Comparison of ENCODE assay signal across 9 mouse cellular contexts in genomic region chr8:105700566-105700965, GRCm38 (mm10). TPM values are rescaled to one million over a fixed set of nuclear protein-coding genes. Genes with fewer than 3 reads are reported as not detected.
DNase-seq lines count a peak whose midpoint lies in the region; ATAC-seq and TF ChIP-seq lines count a peak whose summit lies in the region.
"Had no signal": no experiment of that assay in that cellular context is flagged by ENCODE, and none has a peak within 500 bp of the region (broad histone marks: within the 10 kb centered on the region; RNA-seq: fewer than 3 reads in every experiment).

No protein-coding gene starts in this region.

- no peaks in the 10 kb centered on the region for H3K4me1 ChIP-seq in cortical plate, adult 2 months (ENCODE audit: control insufficient read depth, insufficient read depth, low read length)
- peaks cover 28% of the 10 kb centered on the region for H3K4me1 ChIP-seq in hindbrain, embryonic 13.5 days (replicated peaks)
- H3K4me1 ChIP-seq in liver, adult 2 months (ENCODE audit: control insufficient read depth, insufficient read depth, low read length): peaks cover 5% of the 10 kb centered on the region
- peaks cover 25% of the 10 kb centered on the region for H3K4me1 ChIP-seq in midbrain, embryonic 15.5 days

- under 1% methylated on average over 21 of the region's 21 CpGs for WGBS in hindbrain, embryonic 13.5 days
- under 1% methylated on average over 21 of the region's 21 CpGs for WGBS in liver, adult 2 months
- WGBS in midbrain, embryonic 15.5 days: under 1% methylated on average over 21 of the region's 21 CpGs

- peaks cover 8% of the 10 kb centered on the region for H3K79me2 ChIP-seq in C2C12 (ENCODE audit: control insufficient read depth, insufficient read depth)
- H3K79me2 ChIP-seq in liver, adult 2 months (ENCODE audit: control insufficient read depth, insufficient read depth, low read length): no peaks in the 10 kb centered on the region

- peak overlapping the region; percentile 6; the same call in 1 of the 2 replicates for H3K27ac ChIP-seq in cortical plate, adult 2 months (ENCODE audit: insufficient read depth, low read length)
- H3K27ac ChIP-seq in hindbrain, embryonic 13.5 days: peak overlapping the region; percentile 94
- H3K27ac ChIP-seq in liver, adult 2 months (replicated peaks; ENCODE audit: insufficient read depth, low read depth, low read length): peak overlapping the region; percentile 27
- peak overlapping the region; percentile 92 for H3K27ac ChIP-seq in midbrain, embryonic 15.5 days

- no peak for TF ChIP-seq CTCF in C2C12 (IDR thresholded peaks at IDR 0.05; ENCODE audit: control insufficient read depth, insufficient read depth, insufficient read length)
- TF ChIP-seq CTCF in cortical plate, adult 2 months (IDR thresholded peaks at IDR 0.05; ENCODE audit: extremely low read depth, insufficient read depth, low read length): no peak
- no peak for TF ChIP-seq CTCF in liver, adult 2 months (IDR thresholded peaks at IDR 0.05; ENCODE audit: low read depth, low read length)

- peak overlapping the region; percentile 79 for H3K4me3 ChIP-seq in C2C12 (ENCODE audit: insufficient read depth, poor library complexity, severe bottlenecking)
- peak overlapping the region; percentile 72 for H3K4me3 ChIP-seq in cortical plate, adult 2 months (ENCODE audit: insufficient read depth, low read length)
- peak overlapping the region; percentile 71 for H3K4me3 ChIP-seq in hindbrain, embryonic 13.5 days
- H3K4me3 ChIP-seq in liver, adult 2 months (ENCODE audit: insufficient read depth, low read depth, low read length): peak overlapping the region; percentile 75
- peak overlapping the region; percentile 64 for H3K4me3 ChIP-seq in midbrain, embryonic 15.5 days

- peak overlapping the region; percentile 91 for H3ac ChIP-seq in C2C12 (ENCODE audit: control insufficient read depth, insufficient read length, low read depth)

- peaks cover 8% of the 10 kb centered on the region for H3K36me3 ChIP-seq in C2C12 (ENCODE audit: control insufficient read depth, insufficient read depth)
- H3K36me3 ChIP-seq in hindbrain, embryonic 13.5 days: peaks cover 55% of the 10 kb centered on the region
- H3K36me3 ChIP-seq in liver, adult 2 months (ENCODE audit: control insufficient read depth, insufficient read depth, low read length): no peaks in the 10 kb centered on the region
- H3K36me3 ChIP-seq in midbrain, embryonic 15.5 days (replicated peaks): peaks cover 20% of the 10 kb centered on the region

- peaks cover 2% of the 10 kb centered on the region for H3K79me3 ChIP-seq in C2C12 (ENCODE audit: low read depth)

- H3K9me3 ChIP-seq in hindbrain, embryonic 13.5 days: no peaks in the 10 kb centered on the region
- no peaks in the 10 kb centered on the region for H3K9me3 ChIP-seq in midbrain, embryonic 15.5 days

- DNase-seq in frontal cortex, postnatal 10 days (ENCODE audit: low spot score in 2 of 2): no peak
- DNase-seq in liver, adult 2 months (ENCODE audit: extremely low read depth, low read depth, low spot score): peak; percentile 52
- peak; percentile 34 to 39 for DNase-seq in thymus, postnatal 10 days (ENCODE audit: low spot score in 2 of 2)

- peak; percentile 31 for ATAC-seq in frontal cortex, adult (ENCODE audit: low TSS enrichment)
- peak; percentile 51 for ATAC-seq in hindbrain, embryonic 13.5 days (ENCODE audit: low FRiP score)
- peak; percentile 41; the same call in 1 of the 2 replicates for ATAC-seq in midbrain, embryonic 15.5 days (replicated peaks)

- H3K27me3 ChIP-seq in C2C12 (ENCODE audit: control insufficient read depth, insufficient read depth, insufficient read length): no peaks in the 10 kb centered on the region
- H3K27me3 ChIP-seq in hindbrain, embryonic 13.5 days: no peaks in the 10 kb centered on the region
- no peaks in the 10 kb centered on the region for H3K27me3 ChIP-seq in liver, adult 2 months (ENCODE audit: control insufficient read depth, insufficient read depth, low read length)
- H3K27me3 ChIP-seq in midbrain, embryonic 15.5 days (replicated peaks): no peaks in the 10 kb centered on the region

- no peak for TF ChIP-seq POLR2A in cortical plate, adult 2 months (IDR thresholded peaks at IDR 0.05; ENCODE audit: extremely low read depth, insufficient read depth, low read length)
- no peak for TF ChIP-seq POLR2A in liver, adult 2 months (IDR thresholded peaks at IDR 0.05; ENCODE audit: extremely low read depth, insufficient read depth, low read length)

- H3K4me2 ChIP-seq in hindbrain, embryonic 13.5 days: peak overlapping the region; percentile 95
- peak overlapping the region; percentile 85 for H3K4me2 ChIP-seq in midbrain, embryonic 15.5 days

- H3K9ac ChIP-seq in hindbrain, embryonic 13.5 days: peak overlapping the region; percentile 82
- peak overlapping the region; percentile 75 for H3K9ac ChIP-seq in liver, adult 2 months (ENCODE audit: low read depth, low read length)
- peak overlapping the region; percentile 59 for H3K9ac ChIP-seq in midbrain, embryonic 15.5 days

TF ChIP-seq in C2C12, 6 proteins besides CTCF, POLR2A, EP300 and RAD21:
- TF ChIP-seq CEBPB (IDR thresholded peaks at IDR 0.05; ENCODE audit: low read depth): no peak
- no peak for TF ChIP-seq MAX (IDR thresholded peaks at IDR 0.05)
- TF ChIP-seq USF1 (IDR thresholded peaks at IDR 0.05; ENCODE audit: low read depth): no peak
- no peak for TF ChIP-seq MYOD1 (IDR thresholded peaks at IDR 0.05; ENCODE audit: control insufficient read depth, insufficient read length, low read depth)

RNA-seq across cellular contexts. Expression of gene Acd, which starts 0.3 kb away (rescaled TPM):
- 30.4 TPM for polyA plus RNA-seq in C2C12 (2012; fragmentation: generic; extraction: Trizol)
- 49.4 and 52.3 TPM in 2 replicates for polyA plus RNA-seq in cortical plate, adult 2 months (2012; rRNA removed)
- polyA plus RNA-seq in hindbrain, embryonic 13.5 days (2015; fragmentation: Nextera tagmentation; extraction: Ambion mirVana): 93.0 and 95.2 TPM in 2 replicates
- total RNA-seq in liver, adult 2 months (2014; rRNA removed): 1.5 and 3.2 TPM in 2 replicates
- 18.3 and 22.8 TPM in 2 replicates for polyA plus RNA-seq in liver, adult 2 months (2012; rRNA removed)
- polyA plus RNA-seq in midbrain, embryonic 15.5 days (2015; fragmentation: Nextera tagmentation; extraction: Ambion mirVana): 104 and 106 TPM in 2 replicates

RNA-seq across cellular contexts. Expression of gene Pard6a, which starts 0.4 kb away (rescaled TPM):
- polyA plus RNA-seq in C2C12 (2012; fragmentation: generic; extraction: Trizol): 16.4 TPM
- polyA plus RNA-seq in cortical plate, adult 2 months (2012; rRNA removed): 57.3 and 58.1 TPM in 2 replicates
- 45.4 and 47.7 TPM in 2 replicates for polyA plus RNA-seq in hindbrain, embryonic 13.5 days (2015; fragmentation: Nextera tagmentation; extraction: Ambion mirVana)
- 4.1 and 5.4 TPM in 2 replicates for total RNA-seq in liver, adult 2 months (2014; rRNA removed)
- polyA plus RNA-seq in liver, adult 2 months (2012; rRNA removed): 8.1 and 8.6 TPM in 2 replicates
- 51.6 and 51.8 TPM in 2 replicates for polyA plus RNA-seq in midbrain, embryonic 15.5 days (2015; fragmentation: Nextera tagmentation; extraction: Ambion mirVana)

RNA-seq across cellular contexts. Expression of gene 4933405L10Rik, which starts 6.9 kb away (rescaled TPM):
- polyA plus RNA-seq in C2C12 (2012; fragmentation: generic; extraction: Trizol): 0.09 TPM
- polyA plus RNA-seq in cortical plate, adult 2 months (2012; rRNA removed): 0.38 and 0.52 TPM in 2 replicates
- 0.16 and 0.28 TPM in 2 replicates for polyA plus RNA-seq in hindbrain, embryonic 13.5 days (2015; fragmentation: Nextera tagmentation; extraction: Ambion mirVana)
- not detected in 2 replicates for total RNA-seq in liver, adult 2 months (2014; rRNA removed)
- polyA plus RNA-seq in liver, adult 2 months (2012; rRNA removed): not detected in 2 replicates
- 0.28 and 0.43 TPM in 2 replicates for polyA plus RNA-seq in midbrain, embryonic 15.5 days (2015; fragmentation: Nextera tagmentation; extraction: Ambion mirVana)
- total RNA-seq: left cerebral cortex, postnatal 36 days had no signal

RNA-seq across cellular contexts. Expression of gene Enkd1, which starts 7.4 kb away (rescaled TPM):
- 24.8 TPM for polyA plus RNA-seq in C2C12 (2012; fragmentation: generic; extraction: Trizol)
- polyA plus RNA-seq in cortical plate, adult 2 months (2012; rRNA removed): 16.4 and 18.3 TPM in 2 replicates
- 12.8 TPM in 2 replicates for polyA plus RNA-seq in hindbrain, embryonic 13.5 days (2015; fragmentation: Nextera tagmentation; extraction: Ambion mirVana)
- 0.13 TPM in 1 of 2 replicates, not detected in the other for total RNA-seq in liver, adult 2 months (2014; rRNA removed)
- 0.42 and 0.62 TPM in 2 replicates for polyA plus RNA-seq in liver, adult 2 months (2012; rRNA removed)
- 12.9 and 16.1 TPM in 2 replicates for polyA plus RNA-seq in midbrain, embryonic 15.5 days (2015; fragmentation: Nextera tagmentation; extraction: Ambion mirVana)

RNA-seq across cellular contexts. Expression of gene Carmil2, which starts 14.5 kb away (rescaled TPM):
- 0.49 TPM for polyA plus RNA-seq in C2C12 (2012; fragmentation: generic; extraction: Trizol)
- 43.9 and 47.6 TPM in 2 replicates for polyA plus RNA-seq in cortical plate, adult 2 months (2012; rRNA removed)
- 16.2 TPM in 2 replicates for polyA plus RNA-seq in hindbrain, embryonic 13.5 days (2015; fragmentation: Nextera tagmentation; extraction: Ambion mirVana)
- under 0.01 and 0.07 TPM in 2 replicates for total RNA-seq in liver, adult 2 months (2014; rRNA removed)
- polyA plus RNA-seq in liver, adult 2 months (2012; rRNA removed): 0.32 and 0.64 TPM in 2 replicates
- 24.9 and 25.6 TPM in 2 replicates for polyA plus RNA-seq in midbrain, embryonic 15.5 days (2015; fragmentation: Nextera tagmentation; extraction: Ambion mirVana)

Comparison
In these comparisons a context has a peak if more than half of its experiments do, and no peak if none do; other contexts are left out.
1. DNase-seq: peak in liver, adult 2 months (single experiment) and thymus, postnatal 10 days (2 of 2); none in frontal cortex, postnatal 10 days (0 of 2).
2. H3K27ac ChIP-seq: peak in every context shown above with its lines; median percentile 94 in hindbrain, embryonic 13.5 days; 92 in midbrain, embryonic 15.5 days; 27 in liver, adult 2 months; 6 in cortical plate, adult 2 months.
3. Peak in every context shown above with its lines, with median percentiles within 50 percentile points of each other: ATAC-seq, H3K4me3 ChIP-seq and H3K9ac ChIP-seq.